Mouse (Mus musculus) ES-CJ7 (cell line): ENCODE measurements at regions not wholly inside any gene's neighbourhood (a gene's known extent, or its start where the extent isn't known, plus 50 kb on each side); places are given as distances from the start of the nearest gene placed in this dataset.

Experiments used
- DNase-seq: peaks from one replicate; pipeline ENCODE4 v3.0.0; 2011; ENCODE audit warnings: low read depth, low spot score

- DNase-seq = peak; percentile 24
These were observed 106.1 kb upstream of the Ahr start for GRCm38 (mm10) chr12:35640911-35641345.

- no peak for DNase-seq
These were observed 88.6 kb upstream of the Ahr start for GRCm38 (mm10) chr12:35623484-35623883.

- DNase-seq = no peak
These were observed 80.0 kb upstream of the Ahr start for GRCm38 (mm10) chr12:35614885-35615284.

DNA sequence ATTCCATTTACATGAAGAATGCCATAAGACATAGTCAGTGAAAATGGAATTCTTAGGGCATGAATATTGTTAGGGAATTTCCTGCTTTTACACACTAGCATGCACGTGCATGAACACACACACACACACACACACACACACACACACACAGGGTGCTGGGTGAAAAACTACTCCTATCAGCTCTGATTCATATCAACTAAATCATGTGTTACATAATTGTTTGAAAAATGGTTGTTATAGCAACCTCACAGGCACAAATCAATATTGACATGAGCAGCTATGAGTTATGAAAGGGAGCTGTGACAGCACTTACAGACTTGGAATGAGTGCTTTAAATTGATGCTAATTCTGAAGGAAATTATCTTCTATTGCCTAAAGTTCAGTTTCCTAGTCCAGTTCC, 72.8 kb upstream of the Ahr start:
- DNase-seq = no peak

DNA sequence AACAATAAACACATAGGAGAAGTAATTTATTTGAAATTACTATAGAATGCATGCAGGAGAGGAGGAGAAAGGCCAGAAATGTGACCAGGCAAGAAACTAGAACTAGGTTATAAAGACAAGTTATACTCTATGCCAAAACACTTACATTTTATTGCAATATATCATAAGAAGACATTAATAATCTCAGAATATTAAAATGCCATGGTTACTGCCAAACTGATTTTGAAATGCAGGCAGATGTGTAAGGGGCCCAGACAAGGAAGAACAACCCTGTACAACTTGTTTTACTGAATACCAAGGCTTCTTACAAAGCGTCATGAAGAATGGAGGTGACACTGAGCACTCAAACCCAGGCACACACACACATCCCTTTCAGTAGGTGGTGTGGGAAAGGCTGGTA, 68.9 kb upstream of the Ahr start:
- DNase-seq = no peak

DNA sequence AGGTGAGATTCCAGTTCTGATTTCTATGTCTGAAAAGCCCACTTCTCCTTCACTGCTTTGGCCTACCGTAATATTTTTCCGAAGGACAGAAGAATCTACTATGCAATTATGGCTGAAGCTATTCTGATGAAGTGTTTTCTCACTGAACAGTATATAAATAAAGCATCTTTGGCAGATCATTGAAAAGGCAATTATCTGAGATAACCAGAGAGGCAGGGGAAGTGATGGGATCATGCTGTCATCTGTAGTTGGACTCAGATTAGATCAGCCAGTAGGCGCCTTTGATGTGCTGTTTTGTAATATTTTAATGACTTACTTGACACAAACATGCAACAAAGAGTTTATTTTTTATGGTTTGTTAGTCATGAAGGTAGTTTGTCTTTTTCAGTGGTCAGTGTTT, 67.8 kb upstream of the Ahr start:
- no peak for DNase-seq

- no peak for DNase-seq
These were observed 63.5 kb upstream of the Ahr start for GRCm38 (mm10) chr12:35598298-35598697.

GRCm38 (mm10) chr12:35592866-35593265, 58.0 kb upstream of the Ahr start:
- peak; percentile 63 for DNase-seq
